Comparison of ENCODE assay signal across 27 mouse cellular contexts in genomic region chr5:33948314-33948713, GRCm38 (mm10). TPM values are rescaled to one million over a fixed set of nuclear protein-coding genes. Genes with fewer than 3 reads are reported as not detected.
DNase-seq lines count a peak whose midpoint lies in the region; ATAC-seq and TF ChIP-seq lines count a peak whose summit lies in the region.
"Had no signal": no experiment of that assay in that cellular context is flagged by ENCODE, and none has a peak within 500 bp of the region (broad histone marks: within the 10 kb centered on the region; RNA-seq: fewer than 3 reads in every experiment).

No protein-coding gene starts in this region.

- 0 out of 2 replicates have a peak overlapping the region, but pooled peaks have one; percentile 15 for H3K27ac ChIP-seq in midbrain, embryonic 15.5 days
- no peak overlapping the region for H3K27ac ChIP-seq in stomach, postnatal 0 days (replicated peaks)
- H3K27ac ChIP-seq: forebrain, embryonic 15.5 days; heart, adult 2 months; hindbrain, embryonic 15.5 days; intestine, embryonic 15.5 days; limb, embryonic 15.5 days; liver, embryonic 15.5 days; lung, embryonic 15.5 days had no signal

- H3K9me3 ChIP-seq in midbrain, embryonic 15.5 days: peaks cover 7% of the 10 kb centered on the region; the same call in 1 of the 2 replicates
- H3K9me3 ChIP-seq in stomach, postnatal 0 days (ENCODE audit: control insufficient read depth, low read length): no peaks in the 10 kb centered on the region
- H3K9me3 ChIP-seq: intestine, embryonic 15.5 days had no signal

- H3K4me2 ChIP-seq in midbrain, embryonic 15.5 days: no peak overlapping the region
- no peak overlapping the region for H3K4me2 ChIP-seq in stomach, postnatal 0 days (replicated peaks; ENCODE audit: low read depth)
- H3K4me2 ChIP-seq: forebrain, embryonic 15.5 days; hindbrain, embryonic 15.5 days; intestine, embryonic 15.5 days; limb, embryonic 15.5 days; liver, embryonic 15.5 days; lung, embryonic 15.5 days had no signal

- no peak for ATAC-seq in midbrain, embryonic 15.5 days (replicated peaks)
- ATAC-seq in stomach, postnatal 0 days (ENCODE audit: low FRiP score, low TSS enrichment): no peak
- ATAC-seq in granulocyte monocyte progenitor cell, adult 5-6 weeks (replicated peaks; ENCODE audit: poor library complexity, severe bottlenecking): no peak
- ATAC-seq: forebrain, embryonic 15.5 days; intestine, embryonic 15.5 days had no signal

- H3K4me3 ChIP-seq in midbrain, embryonic 15.5 days: no peak overlapping the region
- no peak overlapping the region for H3K4me3 ChIP-seq in stomach, postnatal 0 days (ENCODE audit: low read depth, low read length)
- H3K4me3 ChIP-seq: forebrain, embryonic 15.5 days; heart, adult 2 months; hindbrain, embryonic 15.5 days; intestine, embryonic 15.5 days; limb, embryonic 15.5 days; liver, embryonic 15.5 days; lung, embryonic 15.5 days had no signal

- 48% methylated on average over 4 of the region's 4 CpGs for WGBS in midbrain, embryonic 15.5 days
- 87% methylated on average over 4 of the region's 4 CpGs for WGBS in stomach, postnatal 0 days

- H3K9ac ChIP-seq in midbrain, embryonic 15.5 days: no peak overlapping the region
- no peak overlapping the region for H3K9ac ChIP-seq in stomach, postnatal 0 days (ENCODE audit: low read length)
- H3K9ac ChIP-seq: forebrain, embryonic 15.5 days; hindbrain, embryonic 15.5 days; intestine, embryonic 15.5 days; limb, embryonic 15.5 days; liver, embryonic 15.5 days; lung, embryonic 15.5 days had no signal

- DNase-seq in embryo, embryonic 10 days (ENCODE audit: low spot score): peak; percentile 10
- no peak for DNase-seq in embryo, embryonic 9.5 days (ENCODE audit: extremely low spot score)
- peak; percentile 61 for DNase-seq in MN1 (ENCODE audit: low spot score)
- DNase-seq in embryo, embryonic 11.5 days (ENCODE audit: low read depth, low spot score): peak; percentile 30
- DNase-seq in stomach, postnatal 0 days (ENCODE audit: low spot score): no peak
- DNase-seq in liver: no peak
- DNase-seq: adrenal gland, postnatal 36 days; cerebellum, adult 11 months; cerebellum, adult 9-11 months; gastrocnemius, postnatal 14 days; heart, adult 2 months; kidney, postnatal 25 days; left cerebral cortex, postnatal 4 days; lung, postnatal 4 days; right cerebral cortex, postnatal 25 days; thymus, postnatal 25 days had no signal

- H3K36me3 ChIP-seq in midbrain, embryonic 15.5 days (replicated peaks): no peaks in the 10 kb centered on the region
- no peaks in the 10 kb centered on the region for H3K36me3 ChIP-seq in stomach, postnatal 0 days (ENCODE audit: control insufficient read depth, insufficient read depth, low read length)
- H3K36me3 ChIP-seq: intestine, embryonic 15.5 days; limb, embryonic 15.5 days; liver, embryonic 15.5 days; lung, embryonic 15.5 days had no signal

- no peak for TF ChIP-seq CTCF in stomach, postnatal 0 days (IDR thresholded peaks at IDR 0.05; ENCODE audit: low read depth)

- TF ChIP-seq EP300 in stomach, postnatal 0 days (optimal IDR thresholded peaks at IDR 0.05): no peak

- no peaks in the 10 kb centered on the region for H3K4me1 ChIP-seq in midbrain, embryonic 15.5 days
- no peaks in the 10 kb centered on the region for H3K4me1 ChIP-seq in stomach, postnatal 0 days (replicated peaks; ENCODE audit: control insufficient read depth, insufficient read depth)
- H3K4me1 ChIP-seq: forebrain, embryonic 15.5 days; hindbrain, embryonic 15.5 days; intestine, embryonic 15.5 days; limb, embryonic 15.5 days; liver, embryonic 15.5 days; lung, embryonic 15.5 days had no signal

- no peaks in the 10 kb centered on the region for H3K27me3 ChIP-seq in midbrain, embryonic 15.5 days (replicated peaks)
- no peaks in the 10 kb centered on the region for H3K27me3 ChIP-seq in stomach, postnatal 0 days (ENCODE audit: control insufficient read depth, insufficient read depth, low read length)
- H3K27me3 ChIP-seq: forebrain, embryonic 15.5 days; hindbrain, embryonic 15.5 days; intestine, embryonic 15.5 days; limb, embryonic 15.5 days; liver, embryonic 15.5 days; lung, embryonic 15.5 days had no signal

RNA-seq across cellular contexts. Expression of gene Nelfa, which starts 12.1 kb away (rescaled TPM):
- 43.1 and 44.4 TPM in 2 replicates for polyA plus RNA-seq in midbrain, embryonic 15.5 days (2015; fragmentation: Nextera tagmentation; extraction: Ambion mirVana)
- polyA plus RNA-seq in stomach, postnatal 0 days (2015; fragmentation: Nextera tagmentation; extraction: Ambion mirVana): 20.4 and 20.5 TPM in 2 replicates
- 38.0 and 44.6 TPM in 2 replicates for total RNA-seq in granulocyte monocyte progenitor cell, adult 5-6 weeks (2014; fragmentation: Nextera tagmentation)
- 33.1 and 34.4 TPM in 2 replicates for total RNA-seq in granulocyte monocyte progenitor cell, adult 5-6 weeks (2017)

RNA-seq across cellular contexts. Expression of gene Gm1673, which starts 34.9 kb away (rescaled TPM):
- polyA plus RNA-seq in midbrain, embryonic 15.5 days (2015; fragmentation: Nextera tagmentation; extraction: Ambion mirVana): 583 and 656 TPM in 2 replicates
- polyA plus RNA-seq in stomach, postnatal 0 days (2015; fragmentation: Nextera tagmentation; extraction: Ambion mirVana): 27.7 and 28.5 TPM in 2 replicates
- total RNA-seq in granulocyte monocyte progenitor cell, adult 5-6 weeks (2014; fragmentation: Nextera tagmentation): 2.1 and 7.4 TPM in 2 replicates
- 14.6 TPM in 1 of 2 replicates, not detected in the other for total RNA-seq in granulocyte monocyte progenitor cell, adult 5-6 weeks (2017)
- total RNA-seq: common myeloid progenitor, adult 5-6 weeks; megakaryocyte-erythroid progenitor cell, adult 5-6 weeks; neutrophil, adult 5-6 weeks had no signal

RNA-seq across cellular contexts. Expression of gene Nat8l, which starts 47.5 kb away (rescaled TPM):
- 5.8 and 6.0 TPM in 2 replicates for polyA plus RNA-seq in midbrain, embryonic 15.5 days (2015; fragmentation: Nextera tagmentation; extraction: Ambion mirVana)
- 0.13 and 0.15 TPM in 2 replicates for polyA plus RNA-seq in stomach, postnatal 0 days (2015; fragmentation: Nextera tagmentation; extraction: Ambion mirVana)
- total RNA-seq in granulocyte monocyte progenitor cell, adult 5-6 weeks (2014; fragmentation: Nextera tagmentation): 4.8 and 6.3 TPM in 2 replicates
- 1.7 and 2.2 TPM in 2 replicates for total RNA-seq in granulocyte monocyte progenitor cell, adult 5-6 weeks (2017)
- total RNA-seq: megakaryocyte-erythroid progenitor cell, adult 5-6 weeks had no signal

Comparison
In these comparisons a context has a peak if more than half of its experiments do, and no peak if none do; other contexts are left out.
1. DNase-seq: peak in embryo, embryonic 10 days (single experiment), MN1 (single experiment) and embryo, embryonic 11.5 days (single experiment); none in embryo, embryonic 9.5 days (single experiment), stomach, postnatal 0 days (single experiment) and liver (single experiment).
2. RNA of gene Gm1673, which starts 34.9 kb away (polyA plus RNA-seq): 583 to 656 TPM in midbrain, embryonic 15.5 days; 27.7 to 28.5 TPM in stomach, postnatal 0 days; every median in the first group is over 10 times any median in the second.